Mouse (Mus musculus) brain, embryonic 14.5 days (tissue): ENCODE measurements around the gene Isoc2b.

Experiments used
- CTCF ChIP-seq: fragments of 200-500 bp; IDR thresholded peaks from 2 replicates; pipeline ENCODE4 v1.5.1; 2012; ENCODE audit warnings: inconsistent platforms, mild to moderate bottlenecking, moderate library complexity, borderline replicate concordance; ENCODE audit not compliant: insufficient read depth, insufficient read length; ENCODE audit errors: extremely low read depth
- POLR2A ChIP-seq: fragments of 200-500 bp; IDR thresholded peaks from 2 replicates; pipeline ENCODE4 v1.6.1; 2012; ENCODE audit warnings: mild to moderate bottlenecking, inconsistent platforms, borderline replicate concordance; ENCODE audit not compliant: poor library complexity, insufficient read depth, insufficient read length, severe bottlenecking; ENCODE audit errors: extremely low read depth

DNA sequence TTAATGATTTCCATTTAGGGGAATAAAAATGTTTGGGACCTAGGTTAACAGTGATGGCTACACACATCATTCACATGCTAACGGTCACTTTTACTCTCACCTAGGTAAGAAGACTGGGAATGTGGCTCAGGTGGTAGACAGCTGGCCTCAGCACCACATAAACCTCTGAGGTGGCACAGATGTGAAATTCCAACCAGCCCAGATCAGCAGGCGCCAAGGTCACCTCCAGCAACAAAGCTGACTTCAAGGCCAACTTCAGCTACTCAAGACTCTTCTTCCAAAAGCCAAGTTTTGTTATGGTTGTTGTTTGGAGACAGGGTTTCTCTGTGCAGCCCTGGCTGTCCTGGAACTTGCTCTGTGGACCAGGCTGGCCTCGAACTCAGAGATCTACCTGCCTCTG is 16.4 kb downstream of the Isoc2b start:
- TF ChIP-seq CTCF (no peak), POLR2A (no peak)
